Mouse (Mus musculus) thymus, adult 2 months (tissue): ENCODE measurements around the gene Klhl9.
"Not testable (repeated sequence)": the region's sequence is repeated elsewhere in the genome, so short reads cannot be mapped to it uniquely, and the experiment has no call there.

ENCODE experiments used
- CTCF ChIP-seq: fragments of 200-500 bp; IDR thresholded peaks from 2 replicates; pipeline ENCODE4 v1.5.1; 2012; ENCODE audit warnings: mild to moderate bottlenecking, control low read depth, low read length, moderate library complexity, borderline replicate concordance; ENCODE audit not compliant: control insufficient read depth, poor library complexity, insufficient read depth; ENCODE audit errors: extremely low read depth
- POLR2A ChIP-seq: fragments of 200-500 bp; IDR thresholded peaks from 2 replicates; pipeline ENCODE4 v1.6.1; 2012; ENCODE audit warnings: mild to moderate bottlenecking, low read length, control low read depth, moderate library complexity; ENCODE audit not compliant: control insufficient read depth, poor library complexity, insufficient read depth; ENCODE audit errors: extremely low read depth

- not testable (repeated sequence) for TF ChIP-seq CTCF
- peak; percentile 14; the same call in 1 of the 2 replicates for TF ChIP-seq POLR2A
Observed at GRCm38 (mm10) chr4:88756581-88757513, 34.6 kb upstream of the Klhl9 start.
